Mouse (Mus musculus) liver, embryonic 14.5 days (tissue): ENCODE data around the gene Elk3. TPM values are rescaled to one million over a fixed set of nuclear protein-coding genes. Genes with fewer than 3 reads are reported as not detected.
A peak's percentile ranks its signal among the peaks of the same experiment; 100 is the strongest.

Source experiments
- ATAC-seq: fragments of 200-750 bp; cut with Nextera tagmentation; 2 replicates; pipeline ENCODE4 v1.8.0; 2017; ENCODE audit warnings: moderate number of reproducible peaks, mild to moderate bottlenecking, moderate library complexity; ENCODE audit not compliant: insufficient read depth
- DNase-seq, 3 experiments: peaks; one replicate each; pipeline ENCODE4 v3.0.0-alpha.2; 2012 to 2013; ENCODE audit warnings: low read depth in 3 of 3, low spot score in 3 of 3
- H3K27ac ChIP-seq: fragments of 300-500 bp; sonication (generic); 2 replicates; pipeline ENCODE4 v1.5.1; 2014; ENCODE audit warnings: moderate library complexity, mild to moderate bottlenecking, control low read depth, inconsistent platforms
- H3K27me3 ChIP-seq: fragments of 300-500 bp; sonication (generic); 2 replicates; pipeline ENCODE4 v1.6.1; 2014; ENCODE audit warnings: mild to moderate bottlenecking, low read length, moderate library complexity; ENCODE audit not compliant: control insufficient read depth, insufficient read depth
- H3K36me3 ChIP-seq: fragments of 300-500 bp; sonication (generic); replicated peaks from 2 replicates; pipeline ENCODE4 v1.6.1; 2014; ENCODE audit warnings: low read depth; ENCODE audit not compliant: control insufficient read depth, insufficient read depth
- H3K4me1 ChIP-seq, 2 experiments: fragments of 200-500 bp in 1 of 2; fragments of 300-500 bp in 1 of 2; sonication (generic) in 1 of 2; replicated peaks; 2 replicates each; pipeline ENCODE4 v1.6.1; 2012 to 2014; ENCODE audit warnings: antibody characterized with exemption in 1 of 2, inconsistent platforms in 1 of 2, low read length in 1 of 2; ENCODE audit not compliant: control insufficient read depth in 2 of 2, insufficient read depth in 2 of 2
- H3K4me2 ChIP-seq: fragments of 300-500 bp; sonication (generic); 2 replicates; pipeline ENCODE4 v1.6.1; 2014; ENCODE audit warnings: low read depth, mild to moderate bottlenecking, control low read depth, moderate library complexity
- H3K4me3 ChIP-seq, 2 experiments: fragments of 200-500 bp in 1 of 2; fragments of 300-500 bp in 1 of 2; sonication (generic) in 1 of 2; 2 replicates each; pipeline ENCODE4 v1.5.1; 2012 to 2014; ENCODE audit warnings: low read depth in 2 of 2, low read length in 2 of 2, mild to moderate bottlenecking in 2 of 2, control low read depth in 1 of 2, inconsistent platforms in 1 of 2, moderate library complexity in 1 of 2; ENCODE audit not compliant: insufficient read depth in 1 of 2
- H3K9ac ChIP-seq: fragments of 300-500 bp; sonication (generic); replicated peaks from 2 replicates; pipeline ENCODE4 v1.6.1; 2014; ENCODE audit warnings: mild to moderate bottlenecking, control low read depth, moderate library complexity
- H3K9me3 ChIP-seq: fragments of 300-500 bp; sonication (generic); 2 replicates; pipeline ENCODE4 v1.6.1; 2016; ENCODE audit warnings: low read length, mixed read lengths; ENCODE audit not compliant: control insufficient read depth
- CTCF ChIP-seq: IDR thresholded peaks from 2 replicates; pipeline ENCODE4 v1.5.1; 2016; ENCODE audit warnings: antibody characterized with exemption, low read depth, control low read depth
- EP300 ChIP-seq: IDR thresholded peaks from 2 replicates; pipeline ENCODE4 v1.6.1; 2016; ENCODE audit warnings: antibody characterized with exemption, low read depth
- WGBS: fragments of 180-500 bp; shearing (Covaris S2); extraction: QIAGEN DNeasy Blood & Tissue Kit; methylation state at CpG from one replicate; pipeline ENCODE4 v1.1.7; 2014; ENCODE audit not compliant: insufficient replicate concordance; 5-methylcytosine and 5-hydroxymethylcytosine counted together
- polyA plus RNA-seq, 2 experiments: library from polyadenylated mRNA; depleted of rRNA in 1 of 2; stranded (reverse) in 1 of 2; unstranded in 1 of 2; fragments of >200 nt; fragmentation: Nextera tagmentation in 1 of 2; extraction: Ambion mirVana in 1 of 2; gene quantifications; 2 replicates each; pipeline versions ENCODE4 v1.2.1 to v1.2.3; 2012 to 2014

The Elk3 gene
- polyA plus RNA-seq, 2 experiments: 4.0 to 4.6 TPM

- Histone ChIP-seq H3K9ac (no peak overlapping the region), H3K27me3 (no peaks in the 10 kb centered on the region), H3K9me3 (no peaks in the 10 kb centered on the region), H3K36me3 (no peaks in the 10 kb centered on the region), H3K4me3 (no peak overlapping the region), H3K27ac (no peak overlapping the region), H3K4me2 (peak overlapping the region; percentile 13; the same call in 1 of the 2 replicates), H3K4me1 (peaks cover 4 to 9% of the 10 kb centered on the region in 2 experiments; a peak in 3 of 4 replicates)
- no peak for TF ChIP-seq CTCF
- no peak for TF ChIP-seq EP300
- WGBS: 24% methylated on average over 15 of the region's 15 CpGs
- no peak for DNase-seq
- ATAC-seq: peak; percentile 42; the same call in 1 of the 2 replicates
Observed at GRCm38 (mm10) chr10:93261981-93262499, 48.9 kb downstream of the Elk3 start.

- no peak for DNase-seq
- H3K27ac ChIP-seq: no peak overlapping the region
Observed at GRCm38 (mm10) chr10:93261132-93261980, 49.6 kb downstream of the Elk3 start.

GRCm38 (mm10) chr10:93259826-93260225 is 51.1 kb downstream of the Elk3 start:
- Histone ChIP-seq H3K27me3 (no peaks in the 10 kb centered on the region), H3K36me3 (no peaks in the 10 kb centered on the region), H3K4me2 (no peak overlapping the region), H3K4me1 (peaks cover 4 to 9% of the 10 kb centered on the region in 2 experiments; a peak in 3 of 4 replicates), H3K9me3 (no peaks in the 10 kb centered on the region), H3K4me3 (no peak overlapping the region), H3K27ac (no peak overlapping the region), H3K9ac (no peak overlapping the region)
- WGBS: 61% methylated on average over 5 of the region's 5 CpGs
- ATAC-seq (no peak), DNase-seq (no peak)
- TF ChIP-seq EP300 (no peak), CTCF (no peak)

More at GRCm38 (mm10) chr10:93261132-93261980, 49.6 kb downstream of the Elk3 start:
- TF ChIP-seq EP300: no peak
- TF ChIP-seq CTCF: no peak
- peak overlapping the region; percentile 13; the same call in 1 of the 2 replicates for H3K4me2 ChIP-seq
- H3K36me3 ChIP-seq: no peaks in the 10 kb centered on the region
- H3K27me3 ChIP-seq: no peaks in the 10 kb centered on the region
- peaks cover 4 to 9% of the 10 kb centered on the region in 2 experiments; a peak in 3 of 4 replicates for H3K4me1 ChIP-seq
- ATAC-seq: peak; percentile 36
- WGBS: 27% methylated on average over 16 of the region's 16 CpGs
- H3K9ac ChIP-seq: no peak overlapping the region
- H3K9me3 ChIP-seq: no peaks in the 10 kb centered on the region
- H3K4me3 ChIP-seq: no peak overlapping the region

- H3K4me1 ChIP-seq: no peaks in the 10 kb centered on the region
- WGBS: 83% methylated on average over 13 of the region's 13 CpGs
- no peaks in the 10 kb centered on the region for H3K36me3 ChIP-seq
- no peaks in the 10 kb centered on the region for H3K27me3 ChIP-seq
- H3K4me2 ChIP-seq: no peak overlapping the region
- TF ChIP-seq EP300 (no peak), CTCF (no peak)
- ATAC-seq (no peak), DNase-seq (no peak)
- H3K27ac ChIP-seq: no peak overlapping the region
- H3K9me3 ChIP-seq: no peaks in the 10 kb centered on the region
- H3K4me3 ChIP-seq: no peak overlapping the region
- no peak overlapping the region for H3K9ac ChIP-seq
Observed at GRCm38 (mm10) chr10:93255294-93255693, 55.6 kb downstream of the Elk3 start.

GRCm38 (mm10) chr10:93253156-93253555 is 57.8 kb downstream of the Elk3 start:
- WGBS: 81% methylated on average over 6 of the region's 6 CpGs
- Histone ChIP-seq H3K27ac (no peak overlapping the region), H3K4me1 (no peaks in the 10 kb centered on the region), H3K9me3 (no peaks in the 10 kb centered on the region), H3K4me2 (no peak overlapping the region), H3K36me3 (peaks cover 6% of the 10 kb centered on the region), H3K4me3 (no peak overlapping the region), H3K27me3 (no peaks in the 10 kb centered on the region), H3K9ac (no peak overlapping the region)
- DNase-seq (no peak), ATAC-seq (no peak)
- TF ChIP-seq CTCF (no peak), EP300 (no peak)
